Mouse (Mus musculus) embryonic facial prominence, embryonic 14.5 days (tissue): ENCODE data around the gene Ppp1r16b. TPM values are rescaled to one million over a fixed set of nuclear protein-coding genes. Genes with fewer than 3 reads are reported as not detected.

Experiments
- ATAC-seq: fragments of 200-750 bp; cut with Nextera tagmentation; 2 replicates; pipeline ENCODE4 v1.8.0; 2017; ENCODE audit warnings: low read depth, moderate number of reproducible peaks, moderate TSS enrichment
- DNase-seq: peaks from one replicate; pipeline ENCODE4 v3.0.0-alpha.2; 2015; ENCODE audit warnings: low spot score
- H3K27ac ChIP-seq: fragments of 300-500 bp; sonication (generic); replicated peaks from 2 replicates; pipeline ENCODE4 v1.5.1; 2014; ENCODE audit warnings: low read depth, mild to moderate bottlenecking, low read length, moderate library complexity
- H3K27me3 ChIP-seq: fragments of 300-500 bp; sonication (generic); replicated peaks from 2 replicates; pipeline ENCODE4 v1.6.1; 2014; ENCODE audit warnings: low read length; ENCODE audit not compliant: control insufficient read depth, insufficient read depth
- H3K36me3 ChIP-seq: fragments of 300-500 bp; sonication (generic); 2 replicates; pipeline ENCODE4 v1.6.1; 2014; ENCODE audit warnings: low read length, mixed read lengths; ENCODE audit not compliant: control insufficient read depth, insufficient read depth
- H3K4me1 ChIP-seq: fragments of 300-500 bp; sonication (generic); 2 replicates; pipeline ENCODE4 v1.6.1; 2014; ENCODE audit warnings: antibody characterized with exemption, low read length; ENCODE audit not compliant: control insufficient read depth, insufficient read depth
- H3K4me2 ChIP-seq: fragments of 300-500 bp; sonication (generic); 2 replicates; pipeline ENCODE4 v1.6.1; 2014; ENCODE audit warnings: low read depth, mild to moderate bottlenecking, low read length, moderate library complexity, mixed read lengths
- H3K4me3 ChIP-seq: fragments of 300-500 bp; sonication (generic); 2 replicates; pipeline ENCODE4 v1.5.1; 2014; ENCODE audit warnings: low read depth, mild to moderate bottlenecking, low read length
- H3K9ac ChIP-seq: fragments of 300-500 bp; sonication (generic); 2 replicates; pipeline ENCODE4 v1.6.1; 2014; ENCODE audit warnings: low read depth, mild to moderate bottlenecking, low read length, moderate library complexity, mixed read lengths
- H3K9me3 ChIP-seq: fragments of 300-500 bp; sonication (generic); 2 replicates; pipeline ENCODE4 v1.6.1; 2016; ENCODE audit warnings: low read length; ENCODE audit not compliant: control insufficient read depth
- WGBS: fragments of 180-500 bp; shearing (Covaris S2); extraction: QIAGEN DNeasy Blood & Tissue Kit; methylation state at CpG from one replicate; pipeline ENCODE4 v1.1.7; 2014; 5-methylcytosine and 5-hydroxymethylcytosine counted together
- microRNA counts: library from miRNA; unstranded; fragments of <30 nt; microRNA quantifications from one replicate; lab custom pipeline; 2017
- microRNA-seq: library from miRNA; unstranded; fragments of <30 nt; microRNA quantifications from one replicate; pipeline ENCODE4, GENCODE M21; 2016; ENCODE audit warnings: borderline number of aligned reads
- polyA plus RNA-seq: library from polyadenylated mRNA; unstranded; fragments of >200 nt; fragmentation: Nextera tagmentation; extraction: Ambion mirVana; gene quantifications from 2 replicates; pipeline ENCODE4 v1.2.1, GENCODE M21; 2014

Gene Ppp1r16b
- polyA plus RNA-seq, 1 experiment from 2014 or later, result 4.3 TPM

DNA sequence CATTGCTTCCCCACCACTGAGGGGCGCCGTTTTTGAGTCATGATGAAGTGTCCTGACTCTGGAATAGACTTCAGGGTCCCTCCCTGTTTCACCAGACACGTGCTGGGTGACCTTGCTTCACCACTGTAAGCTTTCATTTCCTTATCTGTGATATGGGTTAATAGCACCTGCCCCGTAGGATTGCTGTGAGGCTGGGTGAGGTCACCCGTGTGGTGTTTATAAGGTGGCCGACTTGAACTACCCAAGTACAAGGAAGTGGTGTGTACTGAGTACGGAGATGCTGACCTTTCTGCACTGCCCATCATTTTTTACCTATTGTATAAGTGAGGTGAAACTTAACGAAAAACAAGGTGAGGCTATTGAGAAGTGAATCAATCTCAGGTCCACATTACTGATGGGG lies 138.4 kb downstream of the Ppp1r16b start:
- Histone ChIP-seq H3K9ac (no peak overlapping the region), H3K27ac (no peak overlapping the region), H3K4me2 (no peak overlapping the region), H3K4me3 (no peak overlapping the region), H3K27me3 (no peaks in the 10 kb centered on the region), H3K4me1 (no peaks in the 10 kb centered on the region; the same call in 1 of the 2 replicates), H3K36me3 (peaks cover 41% of the 10 kb centered on the region), H3K9me3 (no peaks in the 10 kb centered on the region)
- 86% methylated on average over 8 of the region's 8 CpGs for WGBS
- DNase-seq (no peak), ATAC-seq (no peak)

DNA sequence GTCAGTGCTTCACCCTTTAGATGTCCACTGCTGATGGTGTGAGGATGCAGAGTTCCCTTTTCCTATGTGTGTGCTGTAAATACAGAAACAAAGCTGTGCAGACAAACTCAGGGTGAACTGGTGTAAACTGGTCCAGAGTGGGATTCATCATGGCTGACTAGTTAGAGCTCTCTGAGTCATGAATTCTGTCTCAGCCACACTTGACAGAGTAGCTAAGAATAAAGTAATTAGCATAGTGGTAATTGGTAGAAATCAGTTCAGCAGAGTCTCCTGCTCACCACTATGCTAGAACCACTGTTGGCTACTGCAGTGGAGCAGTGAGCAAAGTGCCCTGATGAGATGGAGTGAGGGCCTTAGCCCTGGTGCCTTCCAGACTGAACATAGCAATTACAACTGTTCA lies 150.5 kb downstream of the Ppp1r16b start:
- ATAC-seq (no peak), DNase-seq (no peak)
- Histone ChIP-seq H3K4me3 (no peak overlapping the region), H3K36me3 (peaks cover 42% of the 10 kb centered on the region), H3K27me3 (no peaks in the 10 kb centered on the region), H3K9me3 (no peaks in the 10 kb centered on the region), H3K4me1 (no peaks in the 10 kb centered on the region), H3K9ac (no peak overlapping the region), H3K4me2 (no peak overlapping the region), H3K27ac (no peak overlapping the region)

MicroRNA genes within 50 kb of the gene (microRNA counts, 519-probe panel; counts per million panel counts)
- 1,882 counts per million, percentile 14 among the panel's probes with 10 or more counts for microRNA mmu-miR-3474 (lab: Ali Mortazavi, UCI)

Small RNA genes within 50 kb of the gene (microRNA-seq; reads per million reads assigned to microRNA genes)
- gene Gm26141 (not detected), gene Mir3474 (2.2 reads per million, percentile 8 among the genes with 10 or more reads in this experiment)

Other genes starting within 250 kb of the Ppp1r16b start
- 0.55 and 1.3 TPM in 2 replicates for gene Adig, start 162.8 kb upstream of the Ppp1r16b start, polyA plus RNA-seq
- 1.6 and 2.6 TPM in 2 replicates for gene Arhgap40, start 152.6 kb upstream of the Ppp1r16b start, polyA plus RNA-seq
- 0.07 TPM in 1 of 2 replicates, not detected in the other for gene Slc32a1, start 54.6 kb upstream of the Ppp1r16b start, polyA plus RNA-seq
- gene Actr5, start 40.5 kb upstream of the Ppp1r16b start, polyA plus RNA-seq, result 10.6 and 13.0 TPM in 2 replicates
- gene Fam83d, start 102.7 kb downstream of the Ppp1r16b start, polyA plus RNA-seq, result 30.7 and 37.9 TPM in 2 replicates
- gene Dhx35, start 129.4 kb downstream of the Ppp1r16b start, polyA plus RNA-seq, result 10.4 and 13.1 TPM in 2 replicates